Mouse (Mus musculus) erythroblast, embryonic 14.5 days (primary cell): ENCODE measurements at regions not wholly inside any gene's neighbourhood (a gene's known extent, or its start where the extent isn't known, plus 50 kb on each side); places are given as distances from the start of the nearest gene placed in this dataset.

Experiments
- GATA1 ChIP-seq: IDR thresholded peaks from 2 replicates; pipeline ENCODE4 v1.6.1; 2012; ENCODE audit warnings: low read length, inconsistent platforms, mixed read lengths
- TAL1 ChIP-seq: IDR thresholded peaks from 3 replicates; pipeline ENCODE4 v1.6.1; 2012; ENCODE audit warnings: low read length, inconsistent platforms, mixed read lengths

GRCm38 (mm10) chr11:24664082-24664481 is 586.2 kb downstream of the Bcl11a start:
- TF ChIP-seq GATA1 = no peak
- TF ChIP-seq TAL1 = no peak
